Mouse (Mus musculus): ENCODE measurements around the gene Zfp36. TPM values are rescaled to one million over a fixed set of nuclear protein-coding genes. Genes with fewer than 3 reads are reported as not detected.

Zfp36 gene
- total RNA-seq, 2 experiments from 2014 or later, result 7.3 to 7.6 TPM

DNA sequence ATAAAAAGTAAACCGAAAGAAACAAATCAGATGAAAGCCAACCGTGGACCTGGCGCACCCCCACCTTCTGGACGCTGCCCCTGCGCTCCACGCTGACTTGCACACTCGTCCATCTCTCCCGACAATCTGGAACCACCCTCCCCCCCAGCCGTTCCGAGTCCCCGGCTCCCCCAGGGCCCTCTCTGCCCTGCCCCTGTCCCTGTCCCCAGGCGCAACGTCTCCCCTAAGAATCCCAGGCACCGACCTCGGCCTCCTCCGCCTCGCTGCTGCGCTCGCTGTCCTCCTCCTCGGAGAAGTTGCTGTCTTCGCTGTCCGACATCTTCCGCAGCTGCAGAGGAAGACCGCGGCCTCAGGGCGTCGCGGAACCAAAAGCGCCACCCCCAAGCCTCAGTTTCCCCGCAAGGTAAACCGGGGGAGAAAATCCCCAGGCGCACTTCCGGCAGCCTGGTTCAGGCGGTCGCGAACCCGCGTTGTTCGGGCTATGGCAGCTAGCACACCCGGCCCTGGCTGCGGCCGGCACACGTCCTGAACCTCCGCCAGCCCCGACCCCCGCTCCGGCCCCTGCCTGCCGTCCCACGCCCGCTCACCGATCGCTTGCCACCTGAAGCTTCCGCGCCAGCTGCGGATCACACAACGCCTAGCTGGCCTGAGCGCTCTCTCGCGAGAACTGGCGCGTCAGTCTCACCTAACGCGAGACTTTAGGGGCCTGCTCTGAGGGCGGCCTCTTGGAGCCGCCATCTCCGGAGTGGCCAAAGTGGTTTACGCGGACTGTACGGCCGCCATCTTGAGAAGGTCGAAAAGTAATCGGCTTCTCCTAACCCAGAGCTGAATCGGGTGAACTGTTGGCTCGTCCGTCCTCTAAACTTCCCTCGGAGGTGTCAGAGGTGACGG is 41.7 kb downstream of the Zfp36 start, which contains the start of gene Supt5:
Supt5 (minus strand) TSS at position 639 of the 891 bp plus-strand sequence.
- peak; percentile 97 for DNase-seq

- no peak for DNase-seq
These were observed 44.6 kb downstream of the Zfp36 start for GRCm38 (mm10) chr7:28335471-28335870.

GRCm38 (mm10) chr7:28334534-28334933 is 45.5 kb downstream of the Zfp36 start:
- DNase-seq, result no peak

DNA sequence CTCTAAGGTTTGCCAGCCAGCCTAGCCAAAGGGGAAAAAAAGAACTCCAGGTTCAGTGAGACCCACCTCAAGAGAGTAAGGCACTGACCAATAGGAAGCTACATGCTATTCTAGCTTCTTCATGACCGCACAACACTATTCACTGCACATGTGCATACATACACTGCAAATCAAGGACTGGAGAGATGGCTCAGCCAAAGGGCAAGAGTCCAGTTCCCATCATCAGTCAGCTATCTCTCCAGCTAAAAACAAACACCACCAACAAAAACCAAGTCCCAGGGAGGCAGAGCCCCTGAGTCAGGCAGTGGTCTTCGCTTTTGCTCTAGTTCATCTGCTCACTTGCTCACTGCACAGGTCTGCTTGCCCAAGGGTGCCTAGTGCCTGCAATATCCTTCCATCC is 51.8 kb downstream of the Zfp36 start:
- no peak for DNase-seq

Other genes with a start within 250 kb of the Zfp36 start
- 10 to 100 TPM; 21.8 to 24.3 TPM for gene Fbl, start 210.5 kb downstream of the Zfp36 start, total RNA-seq (2021)
- 10 to 100 TPM; 91.6 to 95.8 TPM for gene Dyrk1b, start 200.8 kb downstream of the Zfp36 start, total RNA-seq (2021)
- gene Eid2, start 112.4 kb downstream of the Zfp36 start, total RNA-seq (2021), result 1 to 10 TPM; 5.0 to 5.2 TPM
- 1 to 10 TPM; 4.0 to 4.8 TPM for gene Eid2b, start 102.5 kb downstream of the Zfp36 start, total RNA-seq (2021)
- not detected for gene Selenov, start 89.1 kb downstream of the Zfp36 start, total RNA-seq (2021)
- gene Dll3, start 78.0 kb downstream of the Zfp36 start, total RNA-seq (2021), result not detected
- gene Timm50, start 68.2 kb downstream of the Zfp36 start, total RNA-seq (2021), result 10 to 100 TPM; 41.8 to 43.9 TPM
- gene Supt5, start 41.5 kb downstream of the Zfp36 start, total RNA-seq (2021), result 10 to 100 TPM; 52.8 to 54.3 TPM
- gene Rps16, start 29.6 kb downstream of the Zfp36 start, total RNA-seq (2021), result 100 to 1,000 TPM; 361 to 390 TPM
- 1 to 10 TPM; 4.7 to 7.3 TPM for gene Plekhg2, start 7.7 kb downstream of the Zfp36 start, total RNA-seq (2021)
- gene Med29, start 12.5 kb upstream of the Zfp36 start, total RNA-seq (2021), result 10 to 100 TPM; 19.6 to 20.2 TPM
- gene Paf1, start 12.7 kb upstream of the Zfp36 start, total RNA-seq (2021), result 10 to 100 TPM; 24.9 to 29.4 TPM
- gene Gmfg, start 57.2 kb upstream of the Zfp36 start, total RNA-seq (2021), result 1 to 10 TPM; 1.6 to 4.2 TPM
- under 1 TPM; 0.23 to 0.38 TPM for gene Lrfn1, start 71.7 kb upstream of the Zfp36 start, total RNA-seq (2021)
- gene Ifnl2, start 130.2 kb upstream of the Zfp36 start, total RNA-seq (2021), result not detected
- gene Ifnl3, start 142.6 kb upstream of the Zfp36 start, total RNA-seq (2021), result not detected
- not detected for gene Sycn, start 160.6 kb upstream of the Zfp36 start, total RNA-seq (2021)
- not detected for gene Nccrp1, start 167.0 kb upstream of the Zfp36 start, total RNA-seq (2021)
- gene Samd4b, start 217.9 kb upstream of the Zfp36 start, total RNA-seq (2021), result 10 to 100 TPM in 1 of 2 experiments, 1 to 10 TPM in 1; 9.8 to 14.0 TPM
- gene Pak4, start 217.9 kb upstream of the Zfp36 start, total RNA-seq (2021), result 1 to 10 TPM; 3.0 TPM

Measured in gastrocnemius, postnatal 25 days (tissue).